Mouse (Mus musculus) lung, postnatal 0 days (tissue): ENCODE measurements at regions not wholly inside any gene's neighbourhood (a gene's known extent, or its start where the extent isn't known, plus 50 kb on each side); places are given as distances from the start of the nearest gene placed in this dataset.

Experiments used
- ATAC-seq: fragments of 200-750 bp; cut with Nextera tagmentation; 2 replicates; pipeline ENCODE4 v1.8.0; 2017; ENCODE audit warnings: moderate library complexity
- DNase-seq: peaks from one replicate; pipeline ENCODE4 v3.0.0-alpha.2; 2016; ENCODE audit warnings: low spot score
- H3K27ac ChIP-seq: fragments of 300-500 bp; sonication (generic); 2 replicates; pipeline ENCODE4 v1.5.1; 2014; ENCODE audit warnings: antibody characterized with exemption, mild to moderate bottlenecking, low read length, mixed read lengths
- H3K27me3 ChIP-seq: fragments of 300-500 bp; sonication (generic); replicated peaks from 2 replicates; pipeline ENCODE4 v1.6.1; 2014; ENCODE audit warnings: low read length, mixed read lengths; ENCODE audit not compliant: insufficient read depth
- H3K36me3 ChIP-seq: fragments of 300-500 bp; sonication (generic); 2 replicates; pipeline ENCODE4 v1.6.1; 2014; ENCODE audit warnings: low read length, mixed read lengths; ENCODE audit not compliant: insufficient read depth
- H3K4me1 ChIP-seq: fragments of 300-500 bp; sonication (generic); 2 replicates; pipeline ENCODE4 v1.6.1; 2014; ENCODE audit warnings: antibody characterized with exemption, low read depth, low read length, mixed read lengths; ENCODE audit not compliant: insufficient read depth
- H3K4me2 ChIP-seq: fragments of 300-500 bp; sonication (generic); replicated peaks from 2 replicates; pipeline ENCODE4 v1.6.1; 2014; ENCODE audit warnings: low read depth, mild to moderate bottlenecking, low read length, moderate library complexity, mixed read lengths
- H3K4me3 ChIP-seq: fragments of 300-500 bp; sonication (generic); 2 replicates; pipeline ENCODE4 v1.5.1; 2014; ENCODE audit warnings: low read depth, low read length
- H3K9ac ChIP-seq: fragments of 300-500 bp; sonication (generic); replicated peaks from 2 replicates; pipeline ENCODE4 v1.6.1; 2014; ENCODE audit warnings: low read depth, mild to moderate bottlenecking
- H3K9me3 ChIP-seq: fragments of 300-500 bp; sonication (generic); 2 replicates; pipeline ENCODE4 v1.6.1; 2016; ENCODE audit warnings: low read length, mixed read lengths
- CTCF ChIP-seq: IDR thresholded peaks from 2 replicates; pipeline ENCODE4 v1.5.1; 2016; ENCODE audit warnings: antibody characterized with exemption, mild to moderate bottlenecking
- EP300 ChIP-seq: IDR thresholded peaks from 2 replicates; pipeline ENCODE4 v1.6.1; 2016; ENCODE audit warnings: antibody characterized with exemption, mild to moderate bottlenecking, control low read depth
- WGBS: fragments of 180-500 bp; shearing (Covaris S2); extraction: QIAGEN DNeasy Blood & Tissue Kit; methylation state at CpG from one replicate; pipeline ENCODE4 v1.1.7; 2014; 5-methylcytosine and 5-hydroxymethylcytosine counted together

GRCm38 (mm10) chr10:66816776-66817175, 279.1 kb upstream of the Jmjd1c start:
- Histone ChIP-seq H3K4me2 (no peak overlapping the region), H3K36me3 (no peaks in the 10 kb centered on the region), H3K27me3 (no peaks in the 10 kb centered on the region), H3K4me3 (no peak overlapping the region), H3K4me1 (0 out of 2 replicates have a peak, but pooled peaks cover 2% of the 10 kb centered on the region), H3K27ac (no peak overlapping the region), H3K9ac (no peak overlapping the region), H3K9me3 (no peaks in the 10 kb centered on the region)
- WGBS, result 79% methylated on average over 13 of the region's 13 CpGs
- no peak for TF ChIP-seq CTCF
- TF ChIP-seq EP300, result no peak
- ATAC-seq (no peak), DNase-seq (no peak)

- Histone ChIP-seq H3K4me3 (no peak overlapping the region), H3K9me3 (no peaks in the 10 kb centered on the region), H3K4me2 (no peak overlapping the region), H3K4me1 (0 out of 2 replicates have a peak, but pooled peaks cover 2% of the 10 kb centered on the region), H3K27me3 (no peaks in the 10 kb centered on the region), H3K9ac (no peak overlapping the region), H3K36me3 (no peaks in the 10 kb centered on the region), H3K27ac (no peak overlapping the region)
- WGBS, result 70% methylated on average over 7 of the region's 7 CpGs
- ATAC-seq, result no peak
- no peak for TF ChIP-seq CTCF
- TF ChIP-seq EP300, result no peak
- no peak for DNase-seq
Measured at GRCm38 (mm10) chr10:66817876-66818275, 278.0 kb upstream of the Jmjd1c start.

DNA sequence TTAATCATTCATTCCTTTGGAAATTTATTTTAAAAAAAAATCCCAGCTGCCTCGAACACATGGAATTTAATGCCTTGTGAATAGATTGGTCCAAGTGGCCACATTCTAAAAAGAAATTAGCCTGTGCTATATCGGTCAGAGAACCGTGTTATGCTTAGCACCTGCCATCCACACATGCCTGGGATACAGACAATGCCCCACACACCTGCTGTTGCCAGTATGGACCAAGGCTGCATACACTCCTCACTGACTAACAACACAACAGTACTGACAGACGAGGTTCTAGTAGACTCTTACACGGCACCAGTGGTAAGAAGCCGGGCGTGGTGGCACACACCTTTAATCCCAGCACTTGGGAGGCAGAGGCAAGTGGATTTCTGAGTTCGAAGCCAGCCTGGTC, 276.4 kb upstream of the Jmjd1c start:
- Histone ChIP-seq H3K4me2 (no peak overlapping the region), H3K9me3 (no peaks in the 10 kb centered on the region), H3K27me3 (no peaks in the 10 kb centered on the region), H3K9ac (no peak overlapping the region), H3K27ac (no peak overlapping the region), H3K36me3 (no peaks in the 10 kb centered on the region), H3K4me3 (no peak overlapping the region), H3K4me1 (no peaks in the 10 kb centered on the region)
- ATAC-seq (no peak), DNase-seq (no peak)
- TF ChIP-seq CTCF (no peak), EP300 (no peak)
- 85% methylated on average over 8 of the region's 8 CpGs for WGBS

DNA sequence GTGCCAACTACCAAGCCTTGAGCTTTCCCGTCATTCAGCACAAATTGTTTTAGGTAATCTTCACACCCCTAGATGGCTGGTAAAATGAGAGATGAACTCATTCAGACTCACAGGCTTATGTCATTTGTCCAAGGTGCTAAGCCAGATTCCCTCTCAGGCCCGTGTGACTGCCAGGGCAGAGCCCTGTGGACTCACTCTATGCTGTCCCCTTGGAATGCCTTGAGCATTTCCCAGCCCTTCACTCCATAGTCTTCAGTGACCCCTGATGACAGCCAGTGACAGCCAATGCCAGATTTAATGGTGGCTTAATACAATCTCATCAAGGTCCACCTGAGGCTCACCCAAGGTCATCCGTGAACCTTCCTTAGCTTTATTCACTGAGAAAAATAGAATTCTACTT, 270.2 kb upstream of the Jmjd1c start:
- Histone ChIP-seq H3K4me1 (no peaks in the 10 kb centered on the region), H3K9me3 (no peaks in the 10 kb centered on the region), H3K27me3 (no peaks in the 10 kb centered on the region), H3K9ac (no peak overlapping the region), H3K4me3 (no peak overlapping the region), H3K4me2 (no peak overlapping the region), H3K27ac (no peak overlapping the region), H3K36me3 (no peaks in the 10 kb centered on the region)
- DNase-seq, result no peak
- TF ChIP-seq EP300 (no peak), CTCF (no peak)
- WGBS, result 76% methylated on average over 3 of the region's 3 CpGs
- no peak for ATAC-seq

- 79% methylated on average over 3 of the region's 3 CpGs for WGBS
- Histone ChIP-seq H3K36me3 (no peaks in the 10 kb centered on the region), H3K4me3 (no peak overlapping the region), H3K9me3 (no peaks in the 10 kb centered on the region), H3K27ac (no peak overlapping the region), H3K4me2 (no peak overlapping the region), H3K4me1 (no peaks in the 10 kb centered on the region), H3K9ac (no peak overlapping the region), H3K27me3 (no peaks in the 10 kb centered on the region)
- TF ChIP-seq EP300 (no peak), CTCF (no peak)
- ATAC-seq, result no peak
- no peak for DNase-seq
Measured at GRCm38 (mm10) chr10:66826327-66826726, 269.6 kb upstream of the Jmjd1c start.

DNA sequence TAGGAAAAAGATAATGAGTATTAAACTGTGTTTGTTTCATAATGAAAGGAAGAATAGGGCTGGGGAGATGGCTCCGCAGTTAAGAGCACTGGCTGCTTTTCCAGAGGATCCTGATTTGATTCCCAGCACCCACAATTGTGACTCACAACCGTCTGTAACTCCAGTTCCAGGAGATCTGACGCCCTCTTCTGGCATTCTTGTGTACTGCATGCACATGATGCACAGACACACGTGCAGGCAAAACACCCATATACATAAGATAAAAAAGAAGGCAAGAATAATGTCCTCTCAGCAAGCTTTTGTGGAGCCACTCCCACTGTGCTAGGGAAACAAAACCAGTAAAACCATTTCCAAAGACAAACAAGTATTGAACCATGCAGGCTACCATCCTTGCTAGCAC, 261.0 kb upstream of the Jmjd1c start:
- Histone ChIP-seq H3K27ac (no peak overlapping the region), H3K4me1 (no peaks in the 10 kb centered on the region), H3K9ac (no peak overlapping the region), H3K27me3 (no peaks in the 10 kb centered on the region), H3K9me3 (no peaks in the 10 kb centered on the region), H3K36me3 (no peaks in the 10 kb centered on the region), H3K4me2 (no peak overlapping the region), H3K4me3 (no peak overlapping the region)
- ATAC-seq, result no peak
- 69% methylated on average over 4 of the region's 4 CpGs for WGBS
- TF ChIP-seq CTCF (no peak), EP300 (no peak)
- no peak for DNase-seq

GRCm38 (mm10) chr10:66839058-66839457, 256.9 kb upstream of the Jmjd1c start:
- Histone ChIP-seq H3K9me3 (no peaks in the 10 kb centered on the region), H3K4me2 (no peak overlapping the region), H3K9ac (no peak overlapping the region), H3K36me3 (no peaks in the 10 kb centered on the region), H3K4me1 (no peaks in the 10 kb centered on the region), H3K4me3 (no peak overlapping the region), H3K27ac (no peak overlapping the region), H3K27me3 (no peaks in the 10 kb centered on the region)
- TF ChIP-seq EP300 (no peak), CTCF (no peak)
- DNase-seq (no peak), ATAC-seq (no peak)
- WGBS, result 38% methylated on average over 9 of the region's 9 CpGs
